Mouse (Mus musculus) limb, embryonic 14.5 days (tissue): ENCODE data around the gene Fgfrl1. TPM values are rescaled to one million over a fixed set of nuclear protein-coding genes. Genes with fewer than 3 reads are reported as not detected.

Experiments used
- ATAC-seq: fragments of 200-750 bp; cut with Nextera tagmentation; 2 replicates; pipeline ENCODE4 v1.8.0; 2017; ENCODE audit warnings: low read depth, moderate number of reproducible peaks, moderate TSS enrichment; ENCODE audit not compliant: low FRiP score
- DNase-seq: peaks from one replicate; pipeline ENCODE4 v3.0.0-alpha.2; 2015; ENCODE audit warnings: low spot score
- H3K27ac ChIP-seq: fragments of 300-500 bp; sonication (generic); replicated peaks from 2 replicates; pipeline ENCODE4 v1.5.1; 2014; ENCODE audit warnings: low read depth, mild to moderate bottlenecking, low read length, moderate library complexity, mixed read lengths
- H3K27me3 ChIP-seq: fragments of 300-500 bp; sonication (generic); 2 replicates; pipeline ENCODE4 v1.6.1; 2014; ENCODE audit warnings: low read length, mixed read lengths; ENCODE audit not compliant: control insufficient read depth, insufficient read depth
- H3K36me3 ChIP-seq: fragments of 300-500 bp; sonication (generic); 2 replicates; pipeline ENCODE4 v1.6.1; 2014; ENCODE audit warnings: mild to moderate bottlenecking, low read length, moderate library complexity, mixed read lengths; ENCODE audit not compliant: control insufficient read depth, insufficient read depth
- H3K4me1 ChIP-seq: fragments of 300-500 bp; sonication (generic); 2 replicates; pipeline ENCODE4 v1.6.1; 2014; ENCODE audit warnings: antibody characterized with exemption, low read length, mixed read lengths; ENCODE audit not compliant: control insufficient read depth, insufficient read depth
- H3K4me2 ChIP-seq: fragments of 300-500 bp; sonication (generic); replicated peaks from 2 replicates; pipeline ENCODE4 v1.6.1; 2014; ENCODE audit warnings: low read depth, mild to moderate bottlenecking, low read length, moderate library complexity; ENCODE audit not compliant: severe bottlenecking
- H3K4me3 ChIP-seq: fragments of 300-500 bp; sonication (generic); replicated peaks from 2 replicates; pipeline ENCODE4 v1.5.1; 2014; ENCODE audit warnings: low read length
- H3K9ac ChIP-seq: fragments of 300-500 bp; sonication (generic); 2 replicates; pipeline ENCODE4 v1.6.1; 2014; ENCODE audit warnings: mild to moderate bottlenecking, low read depth, low read length, moderate library complexity; ENCODE audit not compliant: severe bottlenecking
- H3K9me3 ChIP-seq: fragments of 300-500 bp; sonication (generic); 2 replicates; pipeline ENCODE4 v1.6.1; 2016; ENCODE audit warnings: low read length; ENCODE audit not compliant: control insufficient read depth
- POLR2A ChIP-seq: fragments of 200-500 bp; IDR thresholded peaks from 2 replicates; pipeline ENCODE4 v1.8.0; 2012; ENCODE audit warnings: inconsistent platforms, mild to moderate bottlenecking, moderate library complexity, borderline replicate concordance; ENCODE audit not compliant: insufficient read depth, insufficient read length; ENCODE audit errors: extremely low read depth
- WGBS: fragments of 180-500 bp; shearing (Covaris S2); extraction: QIAGEN DNeasy Blood & Tissue Kit; methylation state at CpG from one replicate; pipeline ENCODE4 v1.1.7; 2014; 5-methylcytosine and 5-hydroxymethylcytosine counted together
- polyA plus RNA-seq, 2 experiments: library from polyadenylated mRNA; depleted of rRNA in 1 of 2; stranded (reverse) in 1 of 2; unstranded in 1 of 2; fragments of >200 nt; fragmentation: Nextera tagmentation in 1 of 2; extraction: Ambion mirVana in 1 of 2; gene quantifications; 2 replicates each; pipeline versions ENCODE4 v1.2.1 to v1.2.3; 2012 to 2014

Gene Fgfrl1
- polyA plus RNA-seq, 2 experiments: 46.5 to 119 TPM

- H3K4me1 ChIP-seq: peaks cover 54% of the 10 kb centered on the region
- peak overlapping the region; percentile 67; the same call in 1 of the 2 replicates for H3K27ac ChIP-seq
- peak overlapping the region; percentile 68 for H3K4me2 ChIP-seq
- H3K4me3 ChIP-seq: peak overlapping the region; percentile 81
- H3K36me3 ChIP-seq: peaks cover 2% of the 10 kb centered on the region; the same call in 1 of the 2 replicates
- WGBS: under 1% methylated on average over 25 of the region's 43 CpGs
- DNase-seq (peak; percentile 89), ATAC-seq (peak; percentile 95)
- no peak for TF ChIP-seq POLR2A
- H3K9ac ChIP-seq: peak overlapping the region; percentile 79
- H3K9me3 ChIP-seq: no peaks in the 10 kb centered on the region
- no peaks in the 10 kb centered on the region for H3K27me3 ChIP-seq
Observed at GRCm38 (mm10) chr5:108693872-108694288, 1.7 kb downstream of the Fgfrl1 start.

GRCm38 (mm10) chr5:108694352-108695261 lies 2.4 kb downstream of the Fgfrl1 start:
- Histone ChIP-seq H3K27me3 (no peaks in the 10 kb centered on the region), H3K4me1 (peaks cover 61% of the 10 kb centered on the region), H3K9me3 (no peaks in the 10 kb centered on the region), H3K27ac (peak overlapping the region; percentile 67), H3K4me3 (peak overlapping the region; percentile 81), H3K4me2 (peak overlapping the region; percentile 68), H3K36me3 (0 out of 2 replicates have a peak, but pooled peaks cover 5% of the 10 kb centered on the region), H3K9ac (peak overlapping the region; percentile 79)
- ATAC-seq (peak; percentile 31), DNase-seq (no peak)
- TF ChIP-seq POLR2A: no peak
- WGBS: under 1% methylated on average over 49 of the region's 99 CpGs

GRCm38 (mm10) chr5:108695861-108696260 lies 3.7 kb downstream of the Fgfrl1 start:
- H3K27ac ChIP-seq: no peak overlapping the region
- peaks cover 73% of the 10 kb centered on the region for H3K4me1 ChIP-seq
- no peak for TF ChIP-seq POLR2A
- H3K9me3 ChIP-seq: no peaks in the 10 kb centered on the region
- ATAC-seq: no peak
- H3K27me3 ChIP-seq: no peaks in the 10 kb centered on the region
- H3K4me2 ChIP-seq: peak overlapping the region; percentile 68
- peak overlapping the region; percentile 79; the same call in 1 of the 2 replicates for H3K9ac ChIP-seq
- H3K36me3 ChIP-seq: 0 out of 2 replicates have a peak, but pooled peaks cover 5% of the 10 kb centered on the region
- 89% methylated on average over 10 of the region's 12 CpGs for WGBS
- peak overlapping the region; percentile 81 for H3K4me3 ChIP-seq
- no peak for DNase-seq

GRCm38 (mm10) chr5:108696542-108696941 lies 4.4 kb downstream of the Fgfrl1 start:
- 0 out of 2 replicates have a peak overlapping the region, but pooled peaks have one; percentile 5 for H3K4me3 ChIP-seq
- 69% methylated on average over 3 of the region's 3 CpGs for WGBS
- no peak overlapping the region for H3K9ac ChIP-seq
- TF ChIP-seq POLR2A: no peak
- peak overlapping the region; percentile 68 for H3K4me2 ChIP-seq
- no peaks in the 10 kb centered on the region for H3K9me3 ChIP-seq
- H3K4me1 ChIP-seq: peaks cover 80% of the 10 kb centered on the region
- DNase-seq (no peak), ATAC-seq (no peak)
- 0 out of 2 replicates have a peak, but pooled peaks cover 8% of the 10 kb centered on the region for H3K36me3 ChIP-seq
- H3K27ac ChIP-seq: peak overlapping the region; percentile 75
- H3K27me3 ChIP-seq: no peaks in the 10 kb centered on the region

GRCm38 (mm10) chr5:108697341-108697753 lies 5.2 kb downstream of the Fgfrl1 start:
- H3K27me3 ChIP-seq: no peaks in the 10 kb centered on the region
- H3K4me1 ChIP-seq: peaks cover 78% of the 10 kb centered on the region
- H3K36me3 ChIP-seq: peaks cover 16% of the 10 kb centered on the region; the same call in 1 of the 2 replicates
- no peak overlapping the region; the same call in 1 of the 2 replicates for H3K9ac ChIP-seq
- H3K4me2 ChIP-seq: peak overlapping the region; percentile 68; the same call in 1 of the 2 replicates
- no peaks in the 10 kb centered on the region for H3K9me3 ChIP-seq
- 38% methylated on average over 4 of the region's 4 CpGs for WGBS
- no peak for ATAC-seq
- no peak for TF ChIP-seq POLR2A
- H3K27ac ChIP-seq: peak overlapping the region; percentile 75
- H3K4me3 ChIP-seq: peak overlapping the region; percentile 7; the same call in 1 of the 2 replicates
- DNase-seq: peak; percentile 57
